Mouse (Mus musculus): ENCODE measurements around the gene Blnk.

The Blnk gene
- long read RNA-seq, experiment 1, partial matches to known transcripts: 0 of 1 reads
- long read RNA-seq, experiment 1, other reads (novel, unspliced or antisense): 0 of 1 reads
- long read RNA-seq, experiment 2, partial matches to known transcripts: 0 of 2 reads
- long read RNA-seq, experiment 2, other reads (novel, unspliced or antisense): 0 of 2 reads

DNA sequence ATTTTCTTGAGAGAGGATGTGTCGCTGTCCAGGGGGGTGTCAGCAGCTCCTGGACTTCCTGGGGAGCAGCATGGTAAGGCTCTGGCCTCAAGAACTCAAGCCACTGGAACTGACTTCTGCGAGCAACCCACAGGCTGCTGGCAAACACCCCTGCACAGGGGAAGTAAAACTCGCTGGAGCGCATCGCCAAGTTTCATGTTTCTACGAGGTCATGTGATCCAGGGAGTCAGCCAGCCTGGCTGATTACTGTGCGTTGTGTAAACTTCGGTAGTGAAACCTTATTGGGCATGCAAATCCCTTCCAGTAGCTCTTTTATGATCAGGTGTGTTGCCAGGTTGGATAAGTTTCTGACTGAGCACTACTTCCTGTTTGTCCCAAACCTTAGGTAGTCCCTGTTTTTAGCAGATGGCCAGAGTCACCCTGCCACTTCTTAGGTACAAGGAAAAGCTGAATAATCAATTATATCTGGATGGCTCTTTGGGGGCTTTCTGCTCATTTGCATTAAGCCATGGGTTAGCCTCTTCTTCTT lies at the start of gene Blnk:
Gene Blnk (minus strand): TSS at position 479 of the 529 bp plus-strand sequence.
- intact Hi-C loops (cut with DNase I): no loop called here

GRCm38 (mm10) chr19:41039110-41039509 lies 44.8 kb upstream of the Blnk start:
- intact Hi-C loops (cut with DNase I): no loop called here

DNA sequence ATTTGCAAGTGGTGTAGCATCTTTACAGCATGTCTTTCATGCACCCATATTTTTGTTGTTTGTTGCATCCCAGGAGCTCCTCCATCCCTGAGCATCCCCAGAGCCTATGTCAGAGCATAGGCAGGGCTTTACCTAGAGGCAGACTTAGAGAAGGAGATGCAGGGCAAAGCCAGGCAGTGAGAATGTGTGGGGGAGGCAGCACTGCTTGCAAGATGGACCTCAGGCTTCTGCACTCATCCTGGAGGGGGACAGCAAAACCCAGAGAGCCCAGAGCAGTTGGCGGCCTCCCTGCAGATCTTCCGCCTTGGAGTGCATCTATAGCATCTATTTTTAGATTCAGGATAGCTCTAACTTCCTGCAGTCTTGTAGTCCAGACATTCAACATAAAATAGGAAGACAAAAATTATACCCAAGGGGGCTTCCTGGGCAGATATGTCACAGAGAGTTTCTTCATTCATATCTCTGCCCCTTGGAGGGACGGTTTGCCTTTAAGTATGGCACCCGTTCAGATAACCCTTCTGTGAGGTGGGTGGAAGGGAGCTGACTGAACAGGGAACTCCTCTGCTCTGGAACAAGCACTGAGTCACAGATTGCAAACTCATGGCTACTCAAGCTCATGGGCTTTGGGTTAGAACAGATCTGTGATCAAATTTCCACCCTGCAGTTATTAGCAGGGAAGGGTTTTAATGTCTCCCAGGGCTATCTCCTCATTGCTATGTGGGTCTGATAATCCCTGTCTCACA lies 41.6 kb upstream of the Blnk start:
- intact Hi-C loops (cut with DNase I): no loop called here

GRCm38 (mm10) chr19:41031869-41032268 lies 37.5 kb upstream of the Blnk start:
- intact Hi-C loops (cut with DNase I): no loop called here

GRCm38 (mm10) chr19:41031009-41031408 lies 36.7 kb upstream of the Blnk start:
- intact Hi-C loops (cut with DNase I): no loop called here

DNA sequence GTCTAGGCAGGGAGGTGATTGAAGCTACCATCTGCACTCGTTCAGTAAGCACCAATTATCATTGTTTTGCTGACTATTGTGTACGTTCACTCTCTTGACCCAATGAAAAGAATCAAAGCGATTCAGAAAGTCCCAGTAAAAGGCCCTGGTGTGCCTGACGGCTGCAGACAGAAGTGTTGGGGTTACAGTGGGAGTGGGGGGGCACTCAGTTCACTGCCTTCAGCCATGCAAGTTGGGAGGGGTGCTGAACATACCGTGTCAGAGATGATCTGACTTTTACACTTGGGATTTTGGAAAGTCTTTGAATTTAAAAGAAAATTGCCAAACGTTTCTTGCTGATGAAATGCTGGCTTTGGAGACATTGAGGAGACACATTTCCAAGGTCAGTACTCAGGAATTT lies 35.8 kb upstream of the Blnk start:
- intact Hi-C loops (cut with DNase I): no loop called here

- intact Hi-C loops (cut with DNase I): no loop called here
Observed at GRCm38 (mm10) chr19:41029219-41029618, 34.9 kb upstream of the Blnk start, which contains the start of gene Dntt. Dntt (plus strand) TSS chr19:41029275.

DNA sequence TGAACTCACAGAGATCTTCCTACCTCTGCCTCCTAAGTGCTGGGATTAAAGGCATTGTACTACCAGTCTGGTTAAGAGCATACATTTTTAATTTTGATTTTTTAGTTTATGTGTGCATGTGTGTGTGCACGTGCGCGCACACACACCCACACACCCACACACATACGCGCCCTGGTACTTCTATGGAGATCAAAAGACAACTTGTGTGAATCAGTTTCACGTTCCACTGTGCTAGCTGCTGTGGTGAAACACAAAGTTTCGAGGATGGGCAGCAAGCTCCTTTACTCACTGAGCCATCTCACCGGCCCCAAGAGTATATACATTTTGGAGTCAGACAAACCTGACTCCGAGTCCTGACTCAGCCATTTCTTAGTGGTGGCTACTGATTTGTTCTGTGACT lies 33.3 kb upstream of the Blnk start:
- intact Hi-C loops (cut with DNase I): no loop called here

DNA sequence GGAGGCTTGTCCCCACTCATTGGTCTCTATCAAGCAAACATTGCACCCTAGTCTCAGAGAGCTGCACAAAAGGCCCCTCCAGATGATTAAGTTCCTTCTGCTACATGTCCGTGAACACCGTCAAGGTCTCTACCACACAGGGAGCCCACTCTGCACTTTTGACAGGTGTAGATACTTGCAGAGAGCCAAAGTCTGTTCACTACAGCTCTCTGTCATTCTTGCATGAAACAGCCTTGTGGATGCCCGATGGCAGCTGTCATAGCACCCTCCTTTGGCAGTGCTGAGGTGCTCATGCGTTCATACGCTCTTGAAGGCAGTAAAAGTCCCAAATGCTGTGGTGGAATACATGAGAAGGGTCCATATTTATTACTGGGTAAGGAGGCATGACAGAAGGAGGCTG lies 32.7 kb upstream of the Blnk start:
- intact Hi-C loops (cut with DNase I): no loop called here

- intact Hi-C loops (cut with DNase I): no loop called here
Observed at GRCm38 (mm10) chr19:41026551-41026950, 32.2 kb upstream of the Blnk start.

GRCm38 (mm10) chr19:41022244-41022643 lies 27.9 kb upstream of the Blnk start:
- intact Hi-C loops (cut with DNase I): no loop called here

GRCm38 (mm10) chr19:41020537-41020936 lies 26.2 kb upstream of the Blnk start:
- intact Hi-C loops (cut with DNase I): no loop called here

DNA sequence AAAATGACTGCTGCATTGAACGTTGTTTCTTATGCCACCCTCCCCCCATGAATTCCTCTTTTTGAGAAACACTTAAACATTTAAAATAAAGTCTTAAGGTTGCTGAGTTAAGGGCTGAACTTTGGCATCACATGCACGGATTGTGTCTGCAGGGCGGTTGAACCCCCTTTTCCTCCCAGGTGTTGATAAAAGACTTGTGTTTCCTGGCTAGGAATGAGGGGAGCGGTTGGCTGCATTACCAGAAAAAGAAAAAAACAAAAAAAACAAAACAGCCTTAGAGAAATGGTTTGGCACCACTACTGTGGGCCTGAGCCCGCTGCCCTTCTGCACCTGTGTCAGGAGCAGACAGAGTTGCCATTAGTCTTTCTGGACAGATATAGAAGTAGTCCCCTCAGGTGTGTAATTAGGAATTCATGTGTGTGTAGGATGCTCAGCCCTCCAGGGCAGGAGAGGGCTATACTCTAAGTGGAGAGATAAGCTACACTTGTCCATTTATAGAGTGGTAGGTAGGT lies 24.9 kb upstream of the Blnk start:
- intact Hi-C loops (cut with DNase I): loop anchor here (5.0 kb wide), 1 partner anchor 57 kb away; no protein-coding TSS in a partner anchor

- intact Hi-C loops (cut with DNase I): loop anchor here (2.0 to 5.0 kb wide), 2 partner anchors 54 to 261 kb away; no protein-coding TSS in a partner anchor
Observed at GRCm38 (mm10) chr19:41015951-41016716, 21.8 kb upstream of the Blnk start.

DNA sequence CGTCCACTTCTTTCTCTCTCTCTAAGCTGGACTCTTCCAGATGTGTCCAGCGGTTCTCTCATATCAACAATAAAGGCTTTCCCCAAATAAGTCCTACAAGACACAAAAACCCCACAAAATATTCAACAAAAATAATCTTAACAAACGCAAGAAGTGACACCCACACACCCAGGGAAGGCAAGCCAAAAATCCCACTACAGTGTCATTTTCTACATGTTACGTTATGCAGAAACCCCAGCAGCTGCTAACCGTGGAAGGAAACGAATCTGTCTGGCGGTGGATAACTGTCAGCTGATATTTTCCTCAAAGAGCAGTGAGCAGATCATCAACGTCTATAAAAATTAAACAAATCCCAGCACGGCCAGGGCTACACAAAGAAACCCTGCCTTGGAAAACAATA lies 19.7 kb upstream of the Blnk start:
- intact Hi-C loops (cut with DNase I): no loop called here

- intact Hi-C loops (cut with DNase I): no loop called here
Observed at GRCm38 (mm10) chr19:41013591-41013990, 19.3 kb upstream of the Blnk start.

GRCm38 (mm10) chr19:41011676-41012075 lies 17.3 kb upstream of the Blnk start:
- intact Hi-C loops (cut with DNase I): no loop called here

DNA sequence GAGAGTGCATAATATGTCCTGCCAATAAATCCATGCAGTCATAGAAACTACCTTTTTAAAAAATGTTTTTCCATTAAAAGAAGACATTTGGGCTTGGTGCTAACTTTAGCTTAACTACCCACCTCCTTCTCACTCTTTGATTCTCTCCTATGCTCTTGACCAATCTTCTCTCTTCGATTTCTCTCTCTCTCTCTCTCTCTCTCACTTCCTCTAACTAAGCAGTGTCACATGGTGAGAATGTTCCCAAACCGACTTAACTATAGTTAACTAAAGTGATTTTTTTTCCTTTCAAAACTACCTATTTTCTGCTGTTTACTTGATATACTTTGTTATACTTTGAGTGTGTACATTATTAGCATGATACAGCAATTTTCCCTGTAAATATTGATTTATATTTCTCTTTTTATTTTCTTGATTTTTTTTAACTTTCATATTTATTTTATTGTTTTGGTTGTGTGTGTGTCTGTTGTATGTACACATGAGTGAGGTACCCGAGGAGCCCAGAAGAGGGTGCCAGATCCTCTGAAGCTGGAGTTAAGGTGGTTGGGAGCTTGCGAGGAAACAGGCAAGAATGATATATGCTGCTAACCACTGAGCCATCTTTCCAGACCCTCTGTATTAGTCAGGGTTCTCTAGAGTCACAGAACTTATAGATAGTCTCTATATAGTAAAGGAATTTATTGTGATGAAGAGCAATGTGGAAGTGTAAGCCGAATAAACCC lies 14.5 kb upstream of the Blnk start:
- intact Hi-C loops (cut with DNase I): no loop called here

DNA sequence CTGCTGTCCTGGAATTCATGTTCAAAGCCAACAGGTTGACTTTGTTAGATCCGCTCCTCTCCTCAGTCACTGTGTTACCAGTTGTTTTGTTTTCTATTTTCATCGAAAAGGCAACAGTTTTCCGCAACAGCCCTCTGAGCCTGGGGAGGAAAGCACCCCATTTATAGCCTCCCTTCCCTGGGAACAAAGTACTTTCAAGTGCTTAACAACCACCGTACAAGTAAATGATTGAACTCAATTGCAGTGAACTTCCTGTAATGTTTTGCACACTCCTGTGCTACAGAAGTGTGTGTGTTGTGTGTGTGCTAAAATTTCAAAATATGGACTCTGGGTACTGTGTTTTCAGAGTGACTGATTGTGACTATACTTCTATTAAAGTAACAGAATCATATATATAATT lies 13.4 kb upstream of the Blnk start:
- intact Hi-C loops (cut with DNase I): no loop called here

- intact Hi-C loops (cut with DNase I): no loop called here
Observed at GRCm38 (mm10) chr19:41007326-41007725, 13.0 kb upstream of the Blnk start.

- intact Hi-C loops (cut with DNase I): no loop called here
Observed at GRCm38 (mm10) chr19:41006621-41007020, 12.3 kb upstream of the Blnk start.
